Mouse (Mus musculus) liver, embryonic 13.5 days (tissue): ENCODE measurements at regions not wholly inside any gene's neighbourhood (a gene's known extent, or its start where the extent isn't known, plus 50 kb on each side); places are given as distances from the start of the nearest gene placed in this dataset.

ENCODE experiments used
- ATAC-seq: fragments of 200-750 bp; cut with Nextera tagmentation; 2 replicates; pipeline ENCODE4 v1.8.0; 2017; ENCODE audit warnings: low read depth, mild to moderate bottlenecking, moderate number of reproducible peaks, moderate library complexity
- DNase-seq: peaks from one replicate; pipeline ENCODE4 v3.0.0; 2022
- H3K27ac ChIP-seq: fragments of 300-500 bp; sonication (generic); 2 replicates; pipeline ENCODE4 v1.5.1; 2015; ENCODE audit warnings: moderate library complexity, mild to moderate bottlenecking, inconsistent platforms
- H3K27me3 ChIP-seq: fragments of 300-500 bp; sonication (generic); 2 replicates; pipeline ENCODE4 v1.6.1; 2015; ENCODE audit warnings: mild to moderate bottlenecking, inconsistent platforms
- H3K36me3 ChIP-seq: fragments of 300-500 bp; sonication (generic); 2 replicates; pipeline ENCODE4 v1.6.1; 2015; ENCODE audit warnings: mild to moderate bottlenecking, inconsistent platforms
- H3K4me1 ChIP-seq: fragments of 300-500 bp; sonication (generic); replicated peaks from 2 replicates; pipeline ENCODE4 v1.6.1; 2015; ENCODE audit warnings: inconsistent platforms
- H3K4me2 ChIP-seq: fragments of 300-500 bp; sonication (generic); 2 replicates; pipeline ENCODE4 v1.6.1; 2015; ENCODE audit warnings: inconsistent platforms, mild to moderate bottlenecking, moderate library complexity
- H3K4me3 ChIP-seq: fragments of 300-500 bp; sonication (generic); replicated peaks from 2 replicates; pipeline ENCODE4 v1.5.1; 2015; ENCODE audit warnings: mild to moderate bottlenecking, inconsistent platforms
- H3K9ac ChIP-seq: fragments of 300-500 bp; sonication (generic); 2 replicates; pipeline ENCODE4 v1.6.1; 2015; ENCODE audit warnings: mild to moderate bottlenecking, inconsistent platforms
- H3K9me3 ChIP-seq: fragments of 300-500 bp; sonication (generic); replicated peaks from 2 replicates; pipeline ENCODE4 v1.6.1; 2016; ENCODE audit warnings: inconsistent platforms
- WGBS: fragments of 180-500 bp; shearing (Covaris S2); methylation state at CpG from one replicate; pipeline ENCODE4 v1.1.7; 2015; ENCODE audit not compliant: insufficient replicate concordance; 5-methylcytosine and 5-hydroxymethylcytosine counted together

GRCm38 (mm10) chr4:131546422-131547200, 291.5 kb downstream of the Ptpru start:
- Histone ChIP-seq H3K4me2 (no peak overlapping the region), H3K9me3 (no peaks in the 10 kb centered on the region), H3K4me1 (no peaks in the 10 kb centered on the region), H3K4me3 (no peak overlapping the region), H3K27me3 (no peaks in the 10 kb centered on the region), H3K9ac (no peak overlapping the region), H3K27ac (no peak overlapping the region), H3K36me3 (no peaks in the 10 kb centered on the region)
- 66% methylated on average over 12 of the region's 12 CpGs for WGBS
- no peak for DNase-seq
- no peak for ATAC-seq

- Histone ChIP-seq H3K27me3 (no peaks in the 10 kb centered on the region), H3K4me3 (no peak overlapping the region), H3K27ac (no peak overlapping the region), H3K4me2 (no peak overlapping the region), H3K4me1 (no peaks in the 10 kb centered on the region), H3K9ac (no peak overlapping the region), H3K9me3 (no peaks in the 10 kb centered on the region), H3K36me3 (no peaks in the 10 kb centered on the region)
- ATAC-seq: no peak
- 68% methylated on average over 12 of the region's 12 CpGs for WGBS
- no peak for DNase-seq
Observed at GRCm38 (mm10) chr4:131549581-131549980, 288.5 kb downstream of the Ptpru start.

- no peak for DNase-seq
- no peaks in the 10 kb centered on the region for H3K36me3 ChIP-seq
Observed at GRCm38 (mm10) chr4:131558513-131558912, 279.6 kb downstream of the Ptpru start.

GRCm38 (mm10) chr4:131563851-131564250, 274.2 kb downstream of the Ptpru start:
- no peak overlapping the region for H3K4me3 ChIP-seq
- ATAC-seq (no peak), DNase-seq (no peak)
- no peaks in the 10 kb centered on the region for H3K27me3 ChIP-seq
- 55% methylated on average over 4 of the region's 4 CpGs for WGBS
- H3K9me3 ChIP-seq: 0 out of 2 replicates have a peak, but pooled peaks cover 3% of the 10 kb centered on the region
- H3K36me3 ChIP-seq: no peaks in the 10 kb centered on the region
- no peak overlapping the region for H3K27ac ChIP-seq
- H3K4me2 ChIP-seq: no peak overlapping the region
- no peaks in the 10 kb centered on the region for H3K4me1 ChIP-seq
- H3K9ac ChIP-seq: no peak overlapping the region

More at GRCm38 (mm10) chr4:131558513-131558912, 279.6 kb downstream of the Ptpru start:
- H3K9ac ChIP-seq: no peak overlapping the region
- WGBS: 58% methylated on average over 5 of the region's 5 CpGs
- no peak overlapping the region for H3K4me2 ChIP-seq
- H3K27me3 ChIP-seq: no peaks in the 10 kb centered on the region
- H3K4me1 ChIP-seq: no peaks in the 10 kb centered on the region
- H3K4me3 ChIP-seq: no peak overlapping the region
- H3K27ac ChIP-seq: no peak overlapping the region
- ATAC-seq: no peak
- 0 out of 2 replicates have a peak, but pooled peaks cover 3% of the 10 kb centered on the region for H3K9me3 ChIP-seq

GRCm38 (mm10) chr4:131565203-131565602, 272.9 kb downstream of the Ptpru start:
- no peak overlapping the region for H3K4me3 ChIP-seq
- H3K27me3 ChIP-seq: no peaks in the 10 kb centered on the region
- no peak for DNase-seq
- no peak overlapping the region for H3K9ac ChIP-seq
- WGBS: 60% methylated on average over 7 of the region's 7 CpGs
- H3K4me1 ChIP-seq: no peaks in the 10 kb centered on the region
- no peak for ATAC-seq
- H3K9me3 ChIP-seq: no peaks in the 10 kb centered on the region
- no peak overlapping the region for H3K27ac ChIP-seq
- no peaks in the 10 kb centered on the region for H3K36me3 ChIP-seq
- H3K4me2 ChIP-seq: no peak overlapping the region

GRCm38 (mm10) chr4:131567241-131567640, 270.8 kb downstream of the Ptpru start:
- Histone ChIP-seq H3K27me3 (no peaks in the 10 kb centered on the region), H3K4me3 (no peak overlapping the region), H3K9ac (no peak overlapping the region), H3K4me1 (no peaks in the 10 kb centered on the region), H3K4me2 (no peak overlapping the region), H3K27ac (no peak overlapping the region), H3K36me3 (no peaks in the 10 kb centered on the region), H3K9me3 (no peaks in the 10 kb centered on the region)
- no peak for DNase-seq
- ATAC-seq: no peak
- 62% methylated on average over 2 of the region's 2 CpGs for WGBS

GRCm38 (mm10) chr4:131569156-131569555, 268.9 kb downstream of the Ptpru start:
- no peaks in the 10 kb centered on the region for H3K4me1 ChIP-seq
- no peak for DNase-seq
- H3K4me3 ChIP-seq: no peak overlapping the region
- WGBS: 35% methylated on average over 5 of the region's 5 CpGs
- no peaks in the 10 kb centered on the region for H3K27me3 ChIP-seq
- no peaks in the 10 kb centered on the region for H3K9me3 ChIP-seq
- H3K9ac ChIP-seq: no peak overlapping the region
- H3K27ac ChIP-seq: no peak overlapping the region
- H3K36me3 ChIP-seq: no peaks in the 10 kb centered on the region
- no peak for ATAC-seq
- H3K4me2 ChIP-seq: no peak overlapping the region

- Histone ChIP-seq H3K4me1 (no peaks in the 10 kb centered on the region), H3K9ac (no peak overlapping the region), H3K4me3 (no peak overlapping the region), H3K4me2 (no peak overlapping the region), H3K36me3 (no peaks in the 10 kb centered on the region), H3K27me3 (no peaks in the 10 kb centered on the region), H3K9me3 (no peaks in the 10 kb centered on the region), H3K27ac (no peak overlapping the region)
- ATAC-seq: no peak
- 47% methylated on average over 4 of the region's 4 CpGs for WGBS
- DNase-seq: no peak
Observed at GRCm38 (mm10) chr4:131577571-131577970, 260.5 kb downstream of the Ptpru start.

GRCm38 (mm10) chr4:131585946-131586345, 252.1 kb downstream of the Ptpru start:
- H3K4me2 ChIP-seq: no peak overlapping the region
- DNase-seq: no peak
- 39% methylated on average over 3 of the region's 3 CpGs for WGBS
- no peak overlapping the region for H3K27ac ChIP-seq
- no peak overlapping the region for H3K4me3 ChIP-seq
- H3K4me1 ChIP-seq: no peaks in the 10 kb centered on the region
- H3K36me3 ChIP-seq: no peaks in the 10 kb centered on the region
- no peaks in the 10 kb centered on the region for H3K9me3 ChIP-seq
- no peak overlapping the region for H3K9ac ChIP-seq
- H3K27me3 ChIP-seq: no peaks in the 10 kb centered on the region
- ATAC-seq: no peak

GRCm38 (mm10) chr4:131587536-131587935, 250.6 kb downstream of the Ptpru start:
- DNase-seq (no peak), ATAC-seq (no peak)
- no peaks in the 10 kb centered on the region for H3K4me1 ChIP-seq
- no peak overlapping the region for H3K27ac ChIP-seq
- H3K4me3 ChIP-seq: no peak overlapping the region
- H3K27me3 ChIP-seq: no peaks in the 10 kb centered on the region
- WGBS: 50% methylated on average over 7 of the region's 7 CpGs
- H3K9me3 ChIP-seq: no peaks in the 10 kb centered on the region
- no peak overlapping the region for H3K9ac ChIP-seq
- no peaks in the 10 kb centered on the region for H3K36me3 ChIP-seq
- no peak overlapping the region for H3K4me2 ChIP-seq

- H3K36me3 ChIP-seq: no peaks in the 10 kb centered on the region
- no peak overlapping the region for H3K9ac ChIP-seq
- H3K4me3 ChIP-seq: no peak overlapping the region
- ATAC-seq (no peak), DNase-seq (no peak)
- no peaks in the 10 kb centered on the region for H3K27me3 ChIP-seq
- H3K4me1 ChIP-seq: no peaks in the 10 kb centered on the region
- no peaks in the 10 kb centered on the region for H3K9me3 ChIP-seq
- WGBS: 39% methylated on average over 4 of the region's 4 CpGs
- no peak overlapping the region for H3K4me2 ChIP-seq
- H3K27ac ChIP-seq: no peak overlapping the region
Observed at GRCm38 (mm10) chr4:131590136-131590535, 248.0 kb downstream of the Ptpru start.

GRCm38 (mm10) chr4:131591456-131591855, 246.6 kb downstream of the Ptpru start:
- WGBS: 74% methylated on average over 5 of the region's 5 CpGs
- no peak for ATAC-seq

More at GRCm38 (mm10) chr4:131591456-131591855, 246.6 kb downstream of the Ptpru start:
- H3K9ac ChIP-seq: no peak overlapping the region
- H3K9me3 ChIP-seq: no peaks in the 10 kb centered on the region
- no peaks in the 10 kb centered on the region for H3K36me3 ChIP-seq
- no peak overlapping the region for H3K4me3 ChIP-seq
- no peak overlapping the region for H3K4me2 ChIP-seq
- DNase-seq: no peak
- no peaks in the 10 kb centered on the region for H3K4me1 ChIP-seq
- no peak overlapping the region for H3K27ac ChIP-seq
- no peaks in the 10 kb centered on the region for H3K27me3 ChIP-seq
